Mouse (Mus musculus): ENCODE data around the gene Prpf18. TPM values are rescaled to one million over a fixed set of nuclear protein-coding genes. Genes with fewer than 3 reads are reported as not detected.
"Not testable (repeated sequence)": the region's sequence is repeated elsewhere in the genome, so short reads cannot be mapped to it uniquely, and the experiment has no call there.

Prpf18 gene
- polyA plus RNA-seq, 1 experiment from 2014 or later, result 35.7 TPM

GRCm38 (mm10) chr2:4630197-4630835 lies 21.6 kb downstream of the Prpf18 start:
- Histone ChIP-seq H3K27me3 (replicated peaks) (no peaks in the 10 kb centered on the region), H3K4me2 (no peak overlapping the region), H3K36me3 (peaks cover 72% of the 10 kb centered on the region), H3K9me3 (replicated peaks) (no peaks in the 10 kb centered on the region), H3K27ac (ENCODE audit: poor library complexity, severe bottlenecking) (no peak overlapping the region), H3K4me3 (no peak overlapping the region), H3K9ac (no peak overlapping the region), H3K4me1 (replicated peaks) (peaks cover 10% of the 10 kb centered on the region)
- no peak for ATAC-seq (ENCODE audit: insufficient number of reproducible peaks, low FRiP score)
- WGBS, result 91% methylated on average over 10 of the region's 10 CpGs

GRCm38 (mm10) chr2:4629470-4629869 lies 22.4 kb downstream of the Prpf18 start:
- Histone ChIP-seq H3K9ac (no peak overlapping the region), H3K4me3 (no peak overlapping the region), H3K4me1 (replicated peaks) (peaks cover 10% of the 10 kb centered on the region), H3K36me3 (peaks cover 64% of the 10 kb centered on the region), H3K4me2 (no peak overlapping the region), H3K27me3 (replicated peaks) (no peaks in the 10 kb centered on the region), H3K9me3 (replicated peaks) (no peaks in the 10 kb centered on the region), H3K27ac (ENCODE audit: poor library complexity, severe bottlenecking) (no peak overlapping the region)
- peak; percentile 53; the same call in 1 of the 2 replicates for ATAC-seq (ENCODE audit: insufficient number of reproducible peaks, low FRiP score)
- WGBS, result 78% methylated on average over 11 of the region's 11 CpGs

- no peaks in the 10 kb centered on the region for H3K9me3 ChIP-seq (replicated peaks)
- H3K4me1 ChIP-seq (replicated peaks), result peaks cover 10% of the 10 kb centered on the region
- H3K9ac ChIP-seq, result no peak overlapping the region
- ATAC-seq (ENCODE audit: insufficient number of reproducible peaks, low FRiP score), result no peak
- H3K27ac ChIP-seq (ENCODE audit: poor library complexity, severe bottlenecking), result no peak overlapping the region
- WGBS, result 86% methylated on average over 2 of the region's 2 CpGs
- H3K27me3 ChIP-seq (replicated peaks), result no peaks in the 10 kb centered on the region
- no peak overlapping the region for H3K4me2 ChIP-seq
- H3K36me3 ChIP-seq, result peaks cover 64% of the 10 kb centered on the region
- no peak overlapping the region for H3K4me3 ChIP-seq
Measured at GRCm38 (mm10) chr2:4628920-4629319, 23.0 kb downstream of the Prpf18 start.

- no peaks in the 10 kb centered on the region for H3K27me3 ChIP-seq (replicated peaks)
- H3K4me2 ChIP-seq, result no peak overlapping the region
- peaks cover 10% of the 10 kb centered on the region for H3K4me1 ChIP-seq (replicated peaks)
- H3K27ac ChIP-seq (ENCODE audit: poor library complexity, severe bottlenecking), result no peak overlapping the region
- WGBS, result 96% methylated on average over 3 of the region's 3 CpGs
- H3K9ac ChIP-seq, result no peak overlapping the region
- no peak overlapping the region for H3K4me3 ChIP-seq
- peaks cover 60% of the 10 kb centered on the region for H3K36me3 ChIP-seq
- ATAC-seq (ENCODE audit: insufficient number of reproducible peaks, low FRiP score), result no peak
- no peaks in the 10 kb centered on the region for H3K9me3 ChIP-seq (replicated peaks)
Measured at GRCm38 (mm10) chr2:4626911-4627310, 25.0 kb downstream of the Prpf18 start.

GRCm38 (mm10) chr2:4621471-4621985 lies 30.4 kb downstream of the Prpf18 start:
- 82% methylated on average over 3 of the region's 3 CpGs for WGBS
- H3K4me3 ChIP-seq, result no peak overlapping the region
- no peaks in the 10 kb centered on the region for H3K9me3 ChIP-seq (replicated peaks)
- ATAC-seq (ENCODE audit: insufficient number of reproducible peaks, low FRiP score), result no peak
- H3K9ac ChIP-seq, result no peak overlapping the region
- peaks cover 4% of the 10 kb centered on the region; the same call in 1 of the 2 replicates for H3K4me1 ChIP-seq (replicated peaks)
- peaks cover 26% of the 10 kb centered on the region for H3K36me3 ChIP-seq
- H3K27me3 ChIP-seq (replicated peaks), result no peaks in the 10 kb centered on the region
- H3K4me2 ChIP-seq, result no peak overlapping the region
- H3K27ac ChIP-seq (ENCODE audit: poor library complexity, severe bottlenecking), result 0 out of 2 replicates have a peak overlapping the region, but pooled peaks have one; percentile 28

- 70% methylated on average over 12 of the region's 12 CpGs for WGBS
- Histone ChIP-seq H3K4me2 (no peak overlapping the region), H3K27ac (ENCODE audit: poor library complexity, severe bottlenecking) (peak overlapping the region; percentile 28; the same call in 1 of the 2 replicates), H3K27me3 (replicated peaks) (no peaks in the 10 kb centered on the region), H3K9me3 (replicated peaks) (no peaks in the 10 kb centered on the region), H3K4me1 (replicated peaks) (peaks cover 4% of the 10 kb centered on the region; the same call in 1 of the 2 replicates), H3K9ac (no peak overlapping the region), H3K36me3 (peaks cover 20% of the 10 kb centered on the region), H3K4me3 (no peak overlapping the region)
- ATAC-seq (ENCODE audit: insufficient number of reproducible peaks, low FRiP score), result no peak
Measured at GRCm38 (mm10) chr2:4620640-4621401, 31.1 kb downstream of the Prpf18 start.

- Histone ChIP-seq H3K9ac (no peak overlapping the region), H3K4me2 (no peak overlapping the region), H3K9me3 (replicated peaks) (no peaks in the 10 kb centered on the region), H3K4me1 (replicated peaks) (peaks cover 4% of the 10 kb centered on the region; the same call in 1 of the 2 replicates), H3K27me3 (replicated peaks) (no peaks in the 10 kb centered on the region), H3K36me3 (peaks cover 19% of the 10 kb centered on the region), H3K27ac (ENCODE audit: poor library complexity, severe bottlenecking) (no peak overlapping the region), H3K4me3 (no peak overlapping the region)
- WGBS, result 61% methylated on average over 6 of the region's 6 CpGs
- ATAC-seq (ENCODE audit: insufficient number of reproducible peaks, low FRiP score), result no peak
Measured at GRCm38 (mm10) chr2:4619893-4620593, 31.9 kb downstream of the Prpf18 start.

GRCm38 (mm10) chr2:4619126-4619525 lies 32.8 kb downstream of the Prpf18 start:
- peaks cover 10% of the 10 kb centered on the region for H3K4me1 ChIP-seq (replicated peaks)
- not testable (repeated sequence) for H3K4me3 ChIP-seq; H3K27ac ChIP-seq (ENCODE audit: poor library complexity, severe bottlenecking); ATAC-seq (ENCODE audit: insufficient number of reproducible peaks, low FRiP score); H3K9ac ChIP-seq; H3K9me3 ChIP-seq (replicated peaks); H3K27me3 ChIP-seq (replicated peaks); H3K4me2 ChIP-seq
- H3K36me3 ChIP-seq, result peaks cover 15% of the 10 kb centered on the region

GRCm38 (mm10) chr2:4616995-4617394 lies 34.9 kb downstream of the Prpf18 start:
- Histone ChIP-seq H3K36me3 (peaks cover 15% of the 10 kb centered on the region), H3K4me2 (no peak overlapping the region), H3K27me3 (replicated peaks) (no peaks in the 10 kb centered on the region), H3K4me3 (no peak overlapping the region), H3K4me1 (replicated peaks) (peaks cover 12% of the 10 kb centered on the region), H3K9me3 (replicated peaks) (no peaks in the 10 kb centered on the region), H3K9ac (no peak overlapping the region), H3K27ac (ENCODE audit: poor library complexity, severe bottlenecking) (no peak overlapping the region)
- WGBS, result 90% methylated on average over 4 of the region's 4 CpGs
- ATAC-seq (ENCODE audit: insufficient number of reproducible peaks, low FRiP score), result no peak

GRCm38 (mm10) chr2:4615014-4615546 lies 36.8 kb downstream of the Prpf18 start:
- Histone ChIP-seq H3K27ac (ENCODE audit: poor library complexity, severe bottlenecking) (no peak overlapping the region), H3K4me2 (no peak overlapping the region), H3K4me1 (replicated peaks) (peaks cover 10% of the 10 kb centered on the region), H3K9ac (no peak overlapping the region), H3K4me3 (no peak overlapping the region), H3K27me3 (replicated peaks) (no peaks in the 10 kb centered on the region), H3K9me3 (replicated peaks) (no peaks in the 10 kb centered on the region), H3K36me3 (peaks cover 33% of the 10 kb centered on the region)
- 79% methylated on average over 2 of the region's 2 CpGs for WGBS
- ATAC-seq (ENCODE audit: insufficient number of reproducible peaks, low FRiP score), result no peak

All from heart, embryonic 12.5 days (tissue).